25 mouse cellular contexts compared by ENCODE assay signal in genomic region chr5:89051577-89051976, GRCm38 (mm10).
DNase-seq lines count a peak whose midpoint lies in the region; TF ChIP-seq lines count a peak whose summit lies in the region.
"Had no signal": no experiment of that assay in that cellular context is flagged by ENCODE, and none has a peak within 500 bp of the region (broad histone marks: within the 10 kb centered on the region; RNA-seq: fewer than 3 reads in every experiment).

No protein-coding gene starts in this region.

- H3K27ac ChIP-seq in cerebellum, adult 2 months (ENCODE audit: insufficient read depth, low read length): peak overlapping the region; percentile 25; the same call in 1 of the 2 replicates
- peak overlapping the region; percentile 28; the same call in 1 of the 2 replicates for H3K27ac ChIP-seq in embryonic fibroblast, embryonic 13.5 days (ENCODE audit: insufficient read depth, low read length)
- H3K27ac ChIP-seq: embryonic facial prominence, embryonic 10.5 days; embryonic facial prominence, embryonic 15.5 days; hindbrain, embryonic 13.5 days; left cerebral cortex, adult 2 months; limb, embryonic 12.5 days; liver, embryonic 15.5 days; lung, embryonic 15.5 days; midbrain, embryonic 13.5 days had no signal

- no peak for DNase-seq in cerebellum, adult 2 months
- no peak for DNase-seq in cerebellum, adult 18-20 months
- DNase-seq in lung, postnatal 36 days: peak; percentile 14
- DNase-seq in lung, postnatal 14 days: no peak
- peak; percentile 17 for DNase-seq in CD4-positive helper T cell, adult 2 months (ENCODE audit: low read depth, low spot score)
- no peak for DNase-seq in heart, adult 9 months (ENCODE audit: low spot score in 2 of 2)
- no peak for DNase-seq in cerebellum, adult 11-12 months
- DNase-seq: adrenal gland, adult 2 months; adrenal gland, postnatal 36 days; gastrocnemius, postnatal 25 days; heart, adult 18-20 months; heart, postnatal 4 days; kidney, adult 9 months; kidney, postnatal 10 days had no signal

- peaks cover 21% of the 10 kb centered on the region for H3K4me1 ChIP-seq in cerebellum, adult 2 months (ENCODE audit: control insufficient read depth, insufficient read depth, low read length)
- no peaks in the 10 kb centered on the region for H3K4me1 ChIP-seq in embryonic fibroblast, embryonic 13.5 days (ENCODE audit: control insufficient read depth, insufficient read depth, low read length)
- H3K4me1 ChIP-seq: embryonic facial prominence, embryonic 10.5 days; embryonic facial prominence, embryonic 15.5 days; heart, embryonic 12.5 days; hindbrain, embryonic 13.5 days; liver, embryonic 15.5 days; lung, embryonic 15.5 days; midbrain, embryonic 13.5 days had no signal

- 82% methylated on average over 5 of the region's 5 CpGs for WGBS in cerebellum, adult 2 months

- TF ChIP-seq POLR2A in cerebellum, adult 2 months (IDR thresholded peaks at IDR 0.05; ENCODE audit: borderline replicate concordance, insufficient read depth, low read length): no peak
- no peak for TF ChIP-seq POLR2A in embryonic fibroblast, embryonic 13.5 days (IDR thresholded peaks at IDR 0.05; ENCODE audit: low read depth, low read length)

- H3K27me3 ChIP-seq in cerebellum, adult 2 months (ENCODE audit: control insufficient read depth, insufficient read depth, low read length): no peaks in the 10 kb centered on the region
- H3K27me3 ChIP-seq: embryonic facial prominence, embryonic 15.5 days; heart, embryonic 12.5 days; hindbrain, embryonic 13.5 days; limb, embryonic 12.5 days; liver, embryonic 15.5 days; lung, embryonic 15.5 days; megakaryocyte, embryonic 14.5 days; midbrain, embryonic 13.5 days had no signal

- no peak for TF ChIP-seq CTCF in cerebellum, adult 2 months (IDR thresholded peaks at IDR 0.05; ENCODE audit: borderline replicate concordance, insufficient read depth, low read depth, low read length)
- no peak for TF ChIP-seq CTCF in embryonic fibroblast, embryonic 13.5 days (IDR thresholded peaks at IDR 0.05; ENCODE audit: borderline replicate concordance, insufficient read depth, low read length)

- H3K4me3 ChIP-seq in cerebellum, adult 2 months (replicated peaks; ENCODE audit: insufficient read depth, low read depth, low read length): no peak overlapping the region
- H3K4me3 ChIP-seq in embryonic fibroblast, embryonic 13.5 days (ENCODE audit: insufficient read depth, low read length): no peak overlapping the region
- H3K4me3 ChIP-seq: embryonic facial prominence, embryonic 10.5 days; embryonic facial prominence, embryonic 15.5 days; heart, embryonic 12.5 days; hindbrain, embryonic 13.5 days; left cerebral cortex, adult 2 months; limb, embryonic 12.5 days; liver, embryonic 15.5 days; lung, embryonic 15.5 days; megakaryocyte, embryonic 14.5 days; midbrain, embryonic 13.5 days had no signal

Comparison
In these comparisons a context has a peak if more than half of its experiments do, and no peak if none do; other contexts are left out.
1. DNase-seq: peak in lung, postnatal 36 days (single experiment) and CD4-positive helper T cell, adult 2 months (single experiment); none in cerebellum, adult 2 months (0 of 2), cerebellum, adult 18-20 months (0 of 2), lung, postnatal 14 days (single experiment), heart, adult 9 months (0 of 2) and cerebellum, adult 11-12 months (single experiment).